Mouse (Mus musculus): ENCODE measurements around the gene Slc22a17. TPM values are rescaled to one million over a fixed set of nuclear protein-coding genes. Genes with fewer than 3 reads are reported as not detected.
"Not testable (repeated sequence)": the region's sequence is repeated elsewhere in the genome, so short reads cannot be mapped to it uniquely, and the experiment has no call there.

Slc22a17 gene
- polyA plus RNA-seq, 1 experiment from 2014 or later, result 167 TPM

- H3K36me3 ChIP-seq, result no peaks in the 10 kb centered on the region
- no peak overlapping the region for H3K27ac ChIP-seq (replicated peaks)
- no peaks in the 10 kb centered on the region for H3K27me3 ChIP-seq
- no peak overlapping the region for H3K9ac ChIP-seq (replicated peaks)
- no peak overlapping the region for H3K4me3 ChIP-seq
- H3K9me3 ChIP-seq, result no peaks in the 10 kb centered on the region
- H3K4me2 ChIP-seq (replicated peaks), result no peak overlapping the region
- no peak for ATAC-seq (replicated peaks)
- 95% methylated on average over 9 of the region's 9 CpGs for WGBS
- H3K4me1 ChIP-seq, result no peaks in the 10 kb centered on the region
Observed at GRCm38 (mm10) chr14:54948781-54949180, 35.8 kb upstream of the Slc22a17 start.

- ATAC-seq (replicated peaks); H3K9ac ChIP-seq (replicated peaks); H3K4me1 ChIP-seq; H3K9me3 ChIP-seq; H3K27ac ChIP-seq (replicated peaks); H3K4me2 ChIP-seq (replicated peaks); H3K4me3 ChIP-seq; H3K36me3 ChIP-seq; H3K27me3 ChIP-seq: not testable (repeated sequence)
- WGBS, result 91% methylated on average over 11 of the region's 11 CpGs
Observed at GRCm38 (mm10) chr14:54947008-54947407, 34.1 kb upstream of the Slc22a17 start.

- H3K27me3 ChIP-seq, result no peaks in the 10 kb centered on the region
- no peak for ATAC-seq (replicated peaks)
- H3K4me3 ChIP-seq, result no peak overlapping the region
- H3K4me2 ChIP-seq (replicated peaks), result no peak overlapping the region
- no peaks in the 10 kb centered on the region for H3K36me3 ChIP-seq
- no peaks in the 10 kb centered on the region for H3K9me3 ChIP-seq
- no peak overlapping the region for H3K9ac ChIP-seq (replicated peaks)
- no peaks in the 10 kb centered on the region for H3K4me1 ChIP-seq
- H3K27ac ChIP-seq (replicated peaks), result no peak overlapping the region
- WGBS, result 85% methylated on average over 19 of the region's 19 CpGs
Observed at GRCm38 (mm10) chr14:54945975-54946704, 33.2 kb upstream of the Slc22a17 start.

GRCm38 (mm10) chr14:54944939-54945338, 32.0 kb upstream of the Slc22a17 start:
- no peaks in the 10 kb centered on the region for H3K9me3 ChIP-seq
- no peaks in the 10 kb centered on the region for H3K4me1 ChIP-seq
- ATAC-seq (replicated peaks), result no peak

GRCm38 (mm10) chr14:54943971-54944370, 31.0 kb upstream of the Slc22a17 start:
- H3K9ac ChIP-seq (replicated peaks), result no peak overlapping the region
- H3K36me3 ChIP-seq, result no peaks in the 10 kb centered on the region
- 97% methylated on average over 7 of the region's 7 CpGs for WGBS
- no peaks in the 10 kb centered on the region for H3K4me1 ChIP-seq
- no peaks in the 10 kb centered on the region for H3K27me3 ChIP-seq
- H3K27ac ChIP-seq (replicated peaks), result no peak overlapping the region
- no peaks in the 10 kb centered on the region for H3K9me3 ChIP-seq
- H3K4me2 ChIP-seq (replicated peaks), result no peak overlapping the region
- no peak overlapping the region for H3K4me3 ChIP-seq
- ATAC-seq (replicated peaks), result no peak

More at GRCm38 (mm10) chr14:54944939-54945338, 32.0 kb upstream of the Slc22a17 start:
- Histone ChIP-seq H3K27ac (replicated peaks) (no peak overlapping the region), H3K9ac (replicated peaks) (no peak overlapping the region), H3K4me2 (replicated peaks) (no peak overlapping the region), H3K36me3 (no peaks in the 10 kb centered on the region), H3K27me3 (no peaks in the 10 kb centered on the region), H3K4me3 (no peak overlapping the region)
- 66% methylated on average over 2 of the region's 2 CpGs for WGBS

- WGBS, result 86% methylated on average over 8 of the region's 8 CpGs
- Histone ChIP-seq H3K4me3 (no peak overlapping the region), H3K4me2 (replicated peaks) (no peak overlapping the region), H3K36me3 (no peaks in the 10 kb centered on the region), H3K27ac (replicated peaks) (no peak overlapping the region), H3K4me1 (no peaks in the 10 kb centered on the region), H3K9me3 (no peaks in the 10 kb centered on the region), H3K27me3 (no peaks in the 10 kb centered on the region), H3K9ac (replicated peaks) (no peak overlapping the region)
- ATAC-seq (replicated peaks), result no peak
Observed at GRCm38 (mm10) chr14:54942479-54942878, 29.5 kb upstream of the Slc22a17 start.

- Histone ChIP-seq H3K4me1 (peaks cover 2% of the 10 kb centered on the region), H3K27ac (replicated peaks) (no peak overlapping the region), H3K4me2 (replicated peaks) (no peak overlapping the region), H3K9me3 (no peaks in the 10 kb centered on the region), H3K36me3 (no peaks in the 10 kb centered on the region), H3K27me3 (no peaks in the 10 kb centered on the region), H3K4me3 (no peak overlapping the region), H3K9ac (replicated peaks) (no peak overlapping the region)
- WGBS, result 65% methylated on average over 13 of the region's 13 CpGs
- ATAC-seq (replicated peaks), result no peak
Observed at GRCm38 (mm10) chr14:54941024-54941978, 28.4 kb upstream of the Slc22a17 start.

GRCm38 (mm10) chr14:54940176-54940530, 27.2 kb upstream of the Slc22a17 start:
- H3K27me3 ChIP-seq, result no peaks in the 10 kb centered on the region
- H3K9me3 ChIP-seq, result no peaks in the 10 kb centered on the region
- 83% methylated on average over 3 of the region's 3 CpGs for WGBS
- no peak overlapping the region for H3K4me3 ChIP-seq
- no peak overlapping the region for H3K9ac ChIP-seq (replicated peaks)
- no peak overlapping the region for H3K27ac ChIP-seq (replicated peaks)
- no peak for ATAC-seq (replicated peaks)
- H3K36me3 ChIP-seq, result no peaks in the 10 kb centered on the region
- H3K4me1 ChIP-seq, result peaks cover 12% of the 10 kb centered on the region
- H3K4me2 ChIP-seq (replicated peaks), result no peak overlapping the region

GRCm38 (mm10) chr14:54939434-54940175, 26.7 kb upstream of the Slc22a17 start:
- no peak for ATAC-seq (replicated peaks)
- peaks cover 12% of the 10 kb centered on the region for H3K4me1 ChIP-seq

GRCm38 (mm10) chr14:54938431-54939219, 25.7 kb upstream of the Slc22a17 start:
- H3K27ac ChIP-seq (replicated peaks), result no peak overlapping the region
- 82% methylated on average over 15 of the region's 15 CpGs for WGBS
- H3K4me1 ChIP-seq, result peaks cover 12% of the 10 kb centered on the region
- H3K27me3 ChIP-seq, result no peaks in the 10 kb centered on the region
- H3K9me3 ChIP-seq, result no peaks in the 10 kb centered on the region
- no peak for ATAC-seq (replicated peaks)
- no peak overlapping the region for H3K4me3 ChIP-seq
- no peak overlapping the region for H3K9ac ChIP-seq (replicated peaks)
- no peak overlapping the region for H3K4me2 ChIP-seq (replicated peaks)
- no peaks in the 10 kb centered on the region for H3K36me3 ChIP-seq

More at GRCm38 (mm10) chr14:54939434-54940175, 26.7 kb upstream of the Slc22a17 start:
- Histone ChIP-seq H3K9ac (replicated peaks) (no peak overlapping the region), H3K36me3 (no peaks in the 10 kb centered on the region), H3K27me3 (no peaks in the 10 kb centered on the region), H3K4me3 (no peak overlapping the region), H3K27ac (replicated peaks) (no peak overlapping the region), H3K9me3 (no peaks in the 10 kb centered on the region), H3K4me2 (replicated peaks) (no peak overlapping the region)
- WGBS, result 51% methylated on average over 12 of the region's 12 CpGs

GRCm38 (mm10) chr14:54937361-54938182, 24.6 kb upstream of the Slc22a17 start:
- Histone ChIP-seq H3K4me1 (peaks cover 15% of the 10 kb centered on the region), H3K27ac (replicated peaks) (no peak overlapping the region), H3K9me3 (no peaks in the 10 kb centered on the region), H3K4me3 (no peak overlapping the region), H3K36me3 (no peaks in the 10 kb centered on the region), H3K27me3 (no peaks in the 10 kb centered on the region), H3K4me2 (replicated peaks) (no peak overlapping the region), H3K9ac (replicated peaks) (no peak overlapping the region)
- no peak for ATAC-seq (replicated peaks)
- WGBS, result 88% methylated on average over 16 of the region's 16 CpGs
